Mouse (Mus musculus) hindlimb bud, embryonic 11.5 days (tissue): ENCODE measurements around the gene BC107364.
"Not testable (repeated sequence)": the region's sequence is repeated elsewhere in the genome, so short reads cannot be mapped to it uniquely, and the experiment has no call there.

Experiments used
- DNase-seq: peaks from one replicate; pipeline ENCODE4 v3.0.0-alpha.2; 2012; ENCODE audit warnings: low read depth, low spot score; ENCODE audit errors: extremely low spot score

The BC107364 gene

DNA sequence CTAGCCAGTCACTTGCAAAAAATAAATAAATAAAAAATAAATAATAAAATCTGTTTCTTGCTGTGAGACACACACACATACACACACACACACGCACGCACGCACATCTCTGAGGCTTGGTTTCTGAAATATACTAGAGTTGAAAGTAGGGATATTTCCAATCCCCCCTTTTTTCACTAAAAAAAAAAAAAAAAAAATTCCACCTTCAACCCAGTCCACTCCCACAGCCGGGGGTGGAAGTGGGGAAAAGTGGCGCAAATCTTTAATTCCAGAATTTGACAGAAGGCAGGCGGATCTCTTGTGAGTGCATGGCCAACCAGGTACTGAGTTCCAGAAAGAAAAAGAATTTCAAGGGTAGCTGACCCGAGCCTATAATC is 37.2 kb downstream of the BC107364 start:
- DNase-seq, result no peak

DNA sequence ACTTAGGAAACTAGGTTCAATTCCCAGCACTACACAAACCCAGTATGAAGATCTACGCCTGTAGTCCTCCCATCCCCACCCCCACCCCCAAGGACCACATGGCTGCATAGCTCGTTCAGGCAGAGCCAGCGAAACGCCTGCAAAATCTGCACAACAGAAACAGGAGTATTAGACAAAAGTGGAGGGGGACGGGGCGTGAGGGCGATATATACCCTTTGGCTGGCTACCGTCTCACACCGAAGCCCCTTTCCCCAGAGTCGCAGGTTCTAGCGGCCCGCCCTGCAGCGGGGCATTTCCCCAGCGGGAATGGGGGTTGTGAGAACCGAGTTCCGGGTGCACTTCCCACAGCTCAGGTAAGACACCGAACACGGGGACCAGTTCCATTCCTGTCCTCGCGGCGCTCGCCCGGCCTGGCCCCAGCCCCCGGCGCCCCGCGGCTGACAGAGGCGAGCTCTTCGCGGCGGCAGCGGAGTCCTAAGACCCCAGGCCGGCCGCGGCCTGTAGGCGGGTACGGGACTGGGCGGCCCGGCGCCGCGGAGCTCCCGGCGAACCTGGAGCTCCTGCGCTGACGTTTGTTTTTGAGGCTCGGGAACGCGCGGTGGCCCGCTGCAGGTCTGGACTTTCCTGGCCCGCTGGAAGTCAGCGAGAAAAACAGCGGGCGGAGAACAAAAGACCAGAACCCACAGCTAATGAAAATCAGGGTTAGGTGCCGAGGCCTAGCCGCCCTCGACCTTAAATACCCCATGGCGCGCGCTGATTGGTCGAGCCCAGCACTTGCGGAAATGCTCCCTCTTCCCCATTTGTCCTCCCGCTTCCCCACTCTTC is 37.8 kb downstream of the BC107364 start:
- DNase-seq, result no peak

DNA sequence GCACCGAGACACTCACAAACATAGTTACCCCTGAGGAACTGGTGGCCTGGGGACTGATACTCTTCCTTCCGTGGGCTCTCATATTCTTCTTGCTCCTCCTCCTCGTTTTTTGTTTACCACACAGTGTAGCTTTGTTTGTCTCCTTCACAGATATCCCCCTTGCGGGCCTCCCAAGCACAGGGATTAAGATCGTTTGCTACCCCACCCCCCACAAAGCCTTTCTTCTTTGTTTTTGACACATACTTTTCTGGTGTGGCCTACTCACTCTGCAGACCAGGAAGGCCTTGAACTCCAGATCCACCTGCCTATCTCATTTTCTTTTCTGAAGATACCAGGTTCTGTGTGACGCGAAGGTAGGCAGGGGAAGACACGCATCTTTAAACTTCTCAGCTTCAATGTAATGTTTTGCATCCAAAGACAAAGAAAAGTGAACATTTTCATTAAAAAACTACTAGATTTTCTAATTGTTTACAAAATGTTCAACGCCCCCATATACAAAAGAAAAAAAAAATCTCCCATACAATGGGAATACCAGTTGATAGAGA is 38.5 kb downstream of the BC107364 start:
- DNase-seq, result no peak

DNA sequence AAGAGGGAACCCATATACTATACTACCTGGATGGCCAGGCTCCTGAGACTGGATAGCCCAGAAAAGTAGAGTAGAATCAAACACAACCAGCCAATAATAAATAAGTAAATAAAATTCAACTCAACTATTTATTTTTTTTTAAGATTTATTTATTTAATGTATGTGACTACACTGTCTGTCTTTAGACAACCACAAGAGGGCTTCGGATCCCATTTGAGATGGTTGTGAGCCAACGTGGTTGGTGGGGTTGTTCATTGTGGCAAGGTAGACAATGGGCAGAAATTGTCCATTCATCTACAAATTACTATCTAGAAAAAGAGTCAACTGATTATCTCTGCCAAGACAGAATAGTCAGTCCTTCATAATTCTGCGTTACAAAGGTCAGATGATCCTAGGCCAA is 40.3 kb downstream of the BC107364 start:
- DNase-seq, result no peak

DNA sequence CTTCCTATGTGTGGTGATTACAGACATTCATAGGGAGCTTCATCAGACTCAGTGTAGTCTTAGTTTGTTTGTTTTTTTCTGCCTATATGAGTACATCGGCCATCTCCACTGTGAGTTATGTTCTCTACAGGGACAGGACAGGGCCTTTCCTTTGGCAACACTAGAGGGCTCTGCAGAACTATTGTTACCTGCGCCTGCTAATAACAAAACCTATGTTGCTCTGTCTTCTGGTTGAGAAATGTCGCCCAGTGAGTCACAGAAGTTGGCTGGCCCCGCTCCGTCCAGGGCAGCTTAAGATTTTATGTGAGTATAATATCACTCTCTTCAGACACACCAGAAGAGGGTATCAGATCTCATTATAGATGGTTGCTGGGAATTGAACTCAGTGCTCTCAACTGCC is 41.1 kb downstream of the BC107364 start:
- no peak for DNase-seq

DNA sequence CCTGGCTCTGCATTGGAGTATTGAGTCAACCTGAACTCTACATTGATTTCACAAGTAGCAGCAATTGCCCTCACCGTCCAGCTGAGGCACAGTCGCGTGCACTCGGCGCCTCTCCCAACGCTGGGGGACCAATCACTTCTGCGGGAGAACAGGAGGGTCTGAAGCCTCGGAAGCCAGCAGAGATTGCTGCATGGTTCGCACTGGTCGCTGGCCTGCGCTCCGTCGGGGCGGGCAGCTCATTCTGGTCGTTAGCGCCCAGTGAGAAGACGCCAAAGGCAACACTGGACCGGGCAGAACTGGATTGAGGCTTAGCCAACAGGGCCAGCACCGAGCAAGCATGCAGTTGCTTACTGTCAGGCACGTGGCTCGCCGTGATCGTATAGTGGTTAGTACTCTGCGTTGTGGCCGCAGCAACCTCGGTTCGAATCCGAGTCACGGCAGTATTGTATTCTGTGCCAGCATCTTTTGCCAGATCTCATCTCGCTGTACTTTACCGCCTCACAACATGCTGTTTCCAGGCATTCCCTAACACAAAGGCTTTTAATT is 42.3 kb downstream of the BC107364 start:
- no peak for DNase-seq

DNA sequence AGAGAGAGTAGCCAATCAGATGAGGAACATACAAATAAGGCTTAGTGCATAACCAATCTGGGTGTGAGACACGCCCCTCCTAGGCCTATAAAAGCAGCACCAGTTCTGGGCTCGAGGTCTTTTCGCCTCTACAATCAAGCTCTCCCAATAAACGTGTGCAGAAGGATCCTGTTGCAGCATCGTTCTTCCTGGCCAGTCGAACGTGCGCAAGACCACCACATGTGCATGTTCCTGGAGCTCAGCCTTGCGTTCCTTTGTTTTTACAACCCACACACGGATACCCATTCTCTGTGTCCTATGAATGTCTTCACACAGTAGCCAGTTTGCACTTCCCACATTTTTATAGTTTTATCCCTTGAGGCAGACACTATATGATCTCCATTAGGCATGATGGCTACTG is 44.0 kb downstream of the BC107364 start:
- not testable (repeated sequence) for DNase-seq

DNA sequence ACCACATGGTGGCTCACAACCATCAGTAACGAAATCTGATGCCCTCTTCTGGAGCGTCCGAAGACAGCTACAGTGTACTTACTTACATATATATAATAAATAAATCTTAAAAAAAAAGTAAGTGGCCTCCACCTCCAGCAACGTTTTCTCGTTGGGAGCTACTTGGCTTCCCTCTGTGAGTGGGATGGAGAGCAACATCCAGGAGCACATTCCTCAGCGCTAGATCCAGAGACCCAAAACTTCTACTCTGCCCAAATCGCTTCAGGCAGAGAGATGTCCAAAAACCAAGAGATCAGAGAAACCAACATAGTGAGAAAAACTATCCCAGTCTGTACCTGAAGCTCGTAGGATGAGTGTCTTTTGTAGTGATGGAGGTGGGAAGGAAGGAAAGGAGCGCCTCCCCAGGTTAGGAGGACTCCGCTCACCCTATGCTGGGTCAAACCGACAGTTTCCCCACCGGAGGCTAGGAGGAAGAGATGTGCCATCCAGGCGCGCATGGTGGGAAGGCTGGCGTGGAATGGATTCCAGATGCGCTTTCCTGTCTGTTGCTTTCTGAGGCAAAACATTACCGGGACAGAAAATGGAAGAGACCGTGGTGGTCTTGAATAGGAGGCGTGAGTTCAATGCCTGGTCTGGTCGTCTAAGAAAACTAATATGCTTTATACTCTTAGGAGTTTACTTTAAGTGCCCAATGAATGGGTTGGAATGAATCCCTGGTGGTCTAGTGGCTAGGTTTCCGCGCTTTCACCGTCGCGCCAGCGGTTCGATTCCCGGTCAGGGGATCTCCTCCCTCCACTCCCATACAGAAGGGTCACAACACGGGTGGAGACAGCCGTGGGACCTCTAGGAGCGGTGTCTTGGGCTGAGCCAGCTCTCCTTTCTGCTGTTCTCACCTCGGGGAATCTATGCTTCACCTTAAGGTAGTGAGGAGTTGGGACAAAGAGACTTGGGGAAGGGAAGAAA is 46.3 kb downstream of the BC107364 start:
- DNase-seq, result no peak

DNA sequence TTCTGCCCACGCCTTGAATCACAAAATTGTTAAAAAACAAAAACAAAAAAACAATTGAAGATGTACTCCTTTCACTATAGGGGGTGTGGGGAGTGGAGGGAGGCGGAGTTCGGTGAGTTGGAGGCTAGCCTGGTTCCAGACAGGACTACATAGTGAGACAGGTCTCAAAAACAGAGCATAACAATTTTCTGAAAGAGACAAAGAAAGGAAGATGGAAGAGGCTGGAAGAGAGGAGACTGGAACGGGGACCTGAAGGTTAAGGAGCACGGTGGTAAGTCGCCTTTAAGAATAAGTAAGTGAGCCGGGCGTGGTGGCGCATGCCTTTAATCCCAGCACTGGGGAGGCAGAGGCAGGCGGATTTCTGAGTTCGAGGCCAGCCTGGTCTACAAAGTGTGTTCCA is 47.1 kb downstream of the BC107364 start:
- DNase-seq, result no peak

DNA sequence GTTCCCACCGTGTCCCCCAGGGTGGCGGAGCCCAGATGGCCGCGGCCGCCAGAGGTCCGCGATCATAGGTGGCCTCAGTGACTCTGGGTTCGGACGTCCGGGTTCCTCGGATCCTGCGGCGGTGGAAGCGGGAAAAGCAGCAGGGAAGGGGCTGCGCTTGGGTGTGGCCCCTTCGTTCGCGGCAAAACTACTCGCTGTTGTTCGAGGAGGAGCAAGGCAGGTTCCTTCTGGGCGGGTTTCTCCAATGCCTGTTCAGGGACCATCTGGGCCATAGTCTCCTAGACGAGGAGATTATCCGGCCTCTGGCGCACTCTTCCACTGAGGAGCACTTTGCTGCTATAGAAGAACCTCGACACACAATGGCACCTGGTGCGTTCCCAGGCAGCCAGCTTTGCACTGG is 47.7 kb downstream of the BC107364 start:
- no peak for DNase-seq

DNA sequence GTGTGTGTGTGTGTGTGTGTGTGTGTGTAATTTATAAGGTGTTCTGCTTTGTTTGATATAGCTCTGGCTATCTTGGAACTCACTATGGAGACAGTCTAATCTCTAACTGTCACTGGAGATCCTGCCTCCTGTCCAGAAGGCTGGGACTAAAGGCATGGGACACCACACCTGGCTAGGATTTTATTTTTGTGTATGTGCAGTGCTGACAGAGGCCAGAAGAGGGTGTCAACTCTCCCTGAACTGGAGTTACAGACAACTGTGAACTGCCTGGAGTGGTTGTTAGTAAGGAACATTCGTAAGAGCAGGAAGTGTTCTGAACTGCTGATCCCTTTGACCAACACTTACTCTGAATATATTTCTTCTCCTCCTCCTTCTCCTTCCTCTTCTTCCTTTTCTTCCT is 49.1 kb downstream of the BC107364 start:
- DNase-seq, result no peak

DNA sequence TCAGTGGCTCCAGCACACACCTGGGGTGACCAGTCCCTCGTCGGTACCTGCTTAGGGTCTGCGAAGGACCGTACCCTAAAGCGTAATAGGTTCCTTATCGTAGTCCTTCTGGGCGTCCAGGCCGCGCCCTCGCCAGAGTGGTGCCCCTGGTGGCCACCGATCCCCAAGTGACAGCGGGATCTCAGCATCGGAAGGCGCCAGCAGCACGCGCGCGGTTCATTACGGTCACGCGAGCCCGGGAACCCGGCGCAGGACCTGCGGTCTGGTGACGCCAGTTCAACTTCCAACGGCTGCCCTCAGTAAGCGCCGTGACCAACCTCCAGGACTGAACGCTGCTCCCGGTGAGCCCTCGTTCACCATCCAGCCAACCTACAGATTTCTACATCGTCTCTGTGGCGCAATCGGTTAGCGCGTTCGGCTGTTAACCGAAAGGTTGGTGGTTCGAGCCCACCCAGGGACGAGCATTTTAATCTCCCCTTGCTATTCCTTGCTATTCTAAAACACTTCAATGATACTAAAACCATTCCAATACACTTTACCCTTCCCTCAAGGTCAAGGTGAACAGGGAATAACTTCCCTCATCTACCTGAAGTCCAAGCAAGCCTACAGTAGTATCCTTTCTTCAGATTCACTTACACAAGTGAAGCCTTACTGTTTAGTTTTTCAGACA is 50.1 kb downstream of the BC107364 start:
- DNase-seq, result no peak

DNA sequence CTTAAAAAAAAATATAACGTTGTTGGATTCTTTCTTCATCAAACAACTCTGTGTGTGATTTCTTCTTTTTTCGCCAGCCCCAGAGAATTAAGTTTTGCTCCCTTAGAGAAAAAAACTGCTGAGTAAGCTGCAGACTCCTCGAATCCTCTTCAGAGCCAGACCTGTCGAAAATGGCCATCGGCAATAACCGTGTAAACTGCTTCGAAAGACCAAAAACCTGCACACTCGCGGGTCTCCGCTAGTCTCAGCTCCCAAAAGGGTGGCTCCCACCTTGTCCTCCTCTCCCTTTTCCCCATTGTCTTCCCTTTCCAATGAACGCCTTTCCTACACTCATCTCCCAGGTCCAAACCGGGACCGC is 50.7 kb downstream of the BC107364 start:
- DNase-seq, result no peak

DNA sequence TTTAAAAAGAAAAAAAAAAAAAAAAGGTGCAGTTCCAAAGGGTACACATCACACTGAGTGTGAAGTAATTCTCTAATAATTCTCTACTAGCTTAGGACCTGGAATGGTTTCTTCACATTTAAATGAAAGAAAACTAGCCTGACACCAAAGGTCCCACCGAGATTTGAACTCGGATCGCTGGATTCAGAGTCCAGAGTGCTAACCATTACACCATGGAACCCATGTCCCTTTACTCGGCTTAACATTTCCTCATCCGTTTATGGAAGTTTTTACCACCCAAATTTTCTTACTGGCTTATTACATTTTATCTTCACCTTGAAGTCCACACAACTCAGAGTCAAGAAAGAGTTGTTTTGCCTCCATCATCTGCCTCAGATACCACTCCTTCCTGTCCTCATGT is 53.2 kb downstream of the BC107364 start:
- no peak for DNase-seq

DNA sequence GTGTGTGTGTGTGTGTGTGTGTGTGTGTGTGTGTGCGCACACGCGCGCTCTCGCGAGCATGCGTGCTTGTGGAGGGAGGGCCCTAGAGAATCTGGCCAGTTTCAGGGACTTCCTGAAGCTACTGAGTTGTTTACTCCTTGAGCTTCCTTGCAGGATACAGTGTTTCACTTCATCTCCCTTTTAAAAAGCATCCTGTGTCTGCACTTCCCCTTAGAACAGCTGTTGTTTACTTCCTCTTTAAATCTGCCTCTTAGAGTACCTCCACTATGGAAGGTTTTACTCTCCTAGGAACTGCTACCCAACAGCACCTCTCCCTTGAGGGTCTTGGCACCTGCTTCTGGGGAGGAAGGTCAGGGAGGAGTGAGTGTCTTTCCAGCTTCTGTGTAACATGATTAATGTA is 55.2 kb downstream of the BC107364 start:
- no peak for DNase-seq

DNA sequence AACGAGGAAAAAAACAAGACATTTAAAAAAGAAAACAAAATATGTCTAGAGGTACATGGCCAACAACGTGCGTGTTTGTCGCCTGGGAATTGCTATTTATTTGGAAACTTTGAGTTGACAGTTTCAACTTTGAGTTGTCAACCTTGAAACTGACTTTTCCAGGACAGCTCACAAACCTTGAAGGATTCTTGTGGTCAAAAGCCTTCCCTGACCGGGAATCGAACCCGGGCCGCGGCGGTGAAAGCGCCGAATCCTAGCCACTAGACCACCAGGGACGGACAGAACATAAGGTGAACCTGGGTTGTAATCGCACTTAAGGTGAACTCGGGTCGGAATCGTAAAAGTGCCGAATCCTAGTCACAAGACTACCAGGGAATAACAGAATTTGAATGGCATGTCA is 64.9 kb downstream of the BC107364 start:
- DNase-seq, result not testable (repeated sequence)
